Mouse (Mus musculus) urinary bladder, adult 2 months (tissue): Measurements from ENCODE around the gene Grm1. TPM values are rescaled to one million over a fixed set of nuclear protein-coding genes. Genes with fewer than 3 reads are reported as not detected.
"Not testable (repeated sequence)": the region's sequence is repeated elsewhere in the genome, so short reads cannot be mapped to it uniquely, and the experiment has no call there.

Experiments
- DNase-seq: peaks from one replicate; pipeline ENCODE4 v3.0.0; 2022; ENCODE audit warnings: low spot score
- polyA plus RNA-seq: library from polyadenylated mRNA; depleted of rRNA; stranded (reverse); fragments of >200 nt; gene quantifications from 2 replicates; pipeline ENCODE4 v1.2.3, GENCODE M21; 2012; rRNA removed

Gene Grm1
- not detected in 2 replicates for polyA plus RNA-seq

- no peak for DNase-seq
These were observed at the start of gene Grm1 for GRCm38 (mm10) chr10:11081611-11082398. TSS of gene Grm1 (minus strand) at chr10:11082356.

GRCm38 (mm10) chr10:11121781-11122180 is 39.6 kb upstream of the Grm1 start:
- no peak for DNase-seq

- DNase-seq = no peak
These were observed 16.4 kb upstream of the Grm1 start for GRCm38 (mm10) chr10:11098475-11099044.

DNA sequence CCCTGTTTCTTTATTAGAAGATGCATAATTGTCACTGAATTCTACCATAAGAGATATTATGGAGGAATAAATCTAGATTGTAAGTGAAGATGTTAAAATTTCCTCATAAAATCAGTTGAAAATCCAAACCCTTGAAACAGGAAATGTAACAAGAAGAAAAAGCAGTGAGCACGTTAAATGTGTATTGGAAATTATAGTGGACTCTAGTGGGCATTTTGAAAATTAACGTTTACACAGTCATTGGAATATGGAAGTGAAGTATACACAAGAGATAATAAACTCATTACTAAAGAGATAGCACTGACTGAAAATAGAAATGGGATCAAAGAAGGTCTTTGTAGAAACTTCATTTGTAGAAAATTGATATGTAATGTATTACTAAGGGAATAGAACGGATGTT is 4.2 kb upstream of the Grm1 start:
- DNase-seq = no peak

DNA sequence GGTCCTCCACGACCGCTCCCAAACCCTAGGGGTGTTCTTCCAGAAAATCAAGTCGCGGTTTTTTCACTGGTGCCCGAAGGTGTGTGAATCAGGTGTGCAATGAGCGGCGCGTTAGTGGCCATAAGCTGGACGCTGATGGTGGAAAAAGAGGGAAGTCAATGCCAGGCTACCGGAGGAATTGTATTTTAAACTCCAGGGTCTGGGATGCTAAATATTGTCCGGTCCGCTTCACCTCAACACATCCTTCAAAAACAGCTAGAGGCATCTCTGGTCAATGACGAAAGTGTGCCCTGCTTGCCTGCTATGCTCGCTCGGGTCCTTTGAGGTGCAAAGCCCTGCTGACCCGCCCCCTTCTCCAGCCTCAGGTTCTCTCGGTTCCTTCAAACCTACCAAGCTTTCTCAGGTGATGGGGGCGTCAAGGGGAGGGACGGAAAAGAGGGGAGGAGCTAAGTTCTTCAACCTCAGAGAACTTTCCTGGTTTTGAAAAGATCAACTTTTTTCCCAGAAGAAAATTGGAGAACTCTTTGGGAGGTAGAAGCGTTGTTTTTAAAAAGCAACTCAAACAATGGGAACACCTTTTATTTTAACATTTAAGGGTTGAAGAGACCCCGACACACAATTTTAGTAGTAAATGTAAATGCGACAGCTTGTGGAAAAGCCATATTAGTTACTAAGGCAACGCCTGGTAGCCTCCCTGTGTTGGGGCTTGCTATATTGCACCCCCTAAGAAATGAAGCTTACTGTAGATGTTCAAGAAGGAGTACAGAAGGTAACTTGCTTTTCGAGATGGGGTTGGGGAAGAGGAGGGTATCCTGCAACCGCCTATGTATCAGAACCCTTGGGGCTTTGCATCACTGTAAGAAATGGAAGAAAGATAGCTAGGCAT is 1.2 kb downstream of the Grm1 start:
- no peak for DNase-seq

DNA sequence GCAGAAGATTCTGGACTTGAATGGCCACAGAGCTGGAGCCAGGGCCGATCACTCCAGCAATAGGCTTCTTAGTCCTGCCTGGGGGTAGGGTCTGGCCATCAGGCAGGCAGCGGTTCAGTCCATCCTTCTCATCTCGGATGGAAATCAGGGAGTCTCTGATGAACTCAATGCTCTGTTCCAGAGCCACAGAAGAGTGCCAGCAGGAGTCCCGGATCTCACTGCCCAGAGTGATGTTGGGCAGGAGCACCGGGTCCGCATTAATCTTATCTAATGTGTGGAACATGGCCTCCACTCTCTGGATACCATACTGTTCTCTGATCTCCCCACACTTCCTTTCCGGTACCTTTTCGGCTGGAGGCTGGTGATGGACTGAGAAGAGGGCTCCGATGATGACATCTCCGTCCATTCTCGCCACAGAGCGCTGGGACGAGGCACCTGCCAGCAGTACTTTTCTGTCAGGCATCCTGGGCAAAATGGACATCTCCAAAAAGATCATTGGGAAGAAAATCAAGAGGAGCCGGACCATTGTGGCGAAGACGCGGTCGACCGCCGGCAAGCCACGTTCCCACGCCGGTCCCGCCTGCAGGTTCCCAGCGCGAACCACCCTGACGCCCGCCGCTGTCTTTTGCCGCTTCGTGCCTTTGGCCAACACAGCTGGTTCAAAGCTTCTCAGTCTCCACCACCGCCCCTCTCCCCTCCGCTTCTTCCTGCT is 2.0 kb downstream of the Grm1 start:
- DNase-seq = no peak

GRCm38 (mm10) chr10:11079506-11079905 is 2.6 kb downstream of the Grm1 start:
- DNase-seq = no peak

GRCm38 (mm10) chr10:11065136-11065535 is 17.0 kb downstream of the Grm1 start:
- no peak for DNase-seq

- DNase-seq = no peak
These were observed 20.7 kb downstream of the Grm1 start for GRCm38 (mm10) chr10:11061318-11062071.

DNA sequence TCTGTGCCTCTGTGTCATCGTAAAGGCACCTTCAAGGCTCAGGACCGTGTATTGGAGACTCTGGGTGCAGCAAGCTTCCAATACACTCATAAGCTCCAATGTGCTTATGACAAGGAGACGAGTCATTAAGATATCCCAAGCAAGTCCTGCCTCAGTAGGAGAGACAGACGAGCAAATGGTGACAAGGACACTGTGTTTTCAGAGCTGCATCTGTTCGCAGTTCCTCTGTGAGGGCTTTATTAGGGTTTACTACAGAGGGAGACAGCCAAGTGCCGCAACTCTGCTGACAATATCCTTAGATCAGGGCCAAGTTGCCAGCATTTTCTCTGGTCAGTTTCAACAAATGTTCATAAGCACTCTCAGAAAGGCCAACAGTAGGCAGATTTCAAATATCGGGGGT is 32.8 kb downstream of the Grm1 start:
- DNase-seq = no peak

- not testable (repeated sequence) for DNase-seq
These were observed 36.7 kb downstream of the Grm1 start for GRCm38 (mm10) chr10:11045421-11045820.

GRCm38 (mm10) chr10:11044455-11045106 is 37.6 kb downstream of the Grm1 start:
- no peak for DNase-seq

DNA sequence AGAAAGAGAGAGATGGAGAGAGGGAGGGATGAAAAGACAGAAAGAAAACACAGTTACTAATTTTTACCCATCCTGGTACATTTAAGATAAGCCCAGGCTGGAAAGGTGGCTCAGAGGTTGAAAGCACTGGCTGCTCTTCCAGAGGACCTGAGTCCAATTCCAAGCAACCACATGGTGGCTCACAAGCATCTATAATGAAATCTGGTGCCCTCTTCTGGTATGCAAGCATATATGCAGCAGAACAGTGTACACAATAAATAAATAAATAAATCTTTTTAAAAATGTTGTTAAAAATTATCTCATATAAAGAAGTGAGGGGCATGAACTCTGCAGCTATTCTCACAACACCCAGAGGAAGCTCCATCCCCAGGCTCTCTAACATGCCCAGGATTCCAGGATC is 42.8 kb downstream of the Grm1 start:
- no peak for DNase-seq

- no peak for DNase-seq
These were observed 49.9 kb downstream of the Grm1 start for GRCm38 (mm10) chr10:11032221-11032620.

DNA sequence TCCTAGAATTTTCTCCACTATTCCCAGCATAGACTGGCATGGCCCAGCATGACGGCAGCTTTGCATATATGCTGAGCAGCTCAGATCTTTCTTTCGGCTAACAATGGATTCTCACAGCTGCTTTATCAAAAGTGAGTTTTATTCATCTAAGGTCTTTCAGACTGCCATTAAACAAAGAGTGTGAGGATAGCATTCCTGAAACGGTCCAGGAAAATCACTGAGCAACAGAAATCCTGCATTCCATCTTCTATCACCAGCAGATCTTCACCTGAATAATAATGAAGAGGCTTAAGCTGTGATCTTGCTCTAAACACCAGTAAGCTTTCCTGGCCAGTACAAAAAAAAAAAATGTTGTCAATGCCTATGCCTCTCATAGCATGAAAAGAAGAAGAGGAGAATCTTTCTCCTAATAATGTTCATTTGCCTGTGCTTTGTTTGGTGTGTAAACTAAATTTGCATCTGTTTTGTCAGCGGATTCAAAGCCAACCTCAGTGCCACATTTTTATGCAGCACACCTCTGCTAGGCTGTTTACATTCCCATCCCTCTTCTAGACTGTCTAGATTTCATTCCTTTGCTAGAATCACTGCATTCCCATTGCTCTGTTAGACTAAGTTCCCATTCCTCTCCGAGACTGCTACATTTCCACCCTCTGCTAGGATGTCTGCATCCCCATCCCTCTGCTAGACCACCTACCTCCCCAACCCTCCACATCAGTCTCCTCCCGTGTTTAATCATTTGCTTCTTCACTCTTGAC is 56.2 kb downstream of the Grm1 start:
- no peak for DNase-seq

GRCm38 (mm10) chr10:11018970-11019531 is 63.1 kb downstream of the Grm1 start:
- no peak for DNase-seq

GRCm38 (mm10) chr10:11013653-11014052 is 68.5 kb downstream of the Grm1 start:
- DNase-seq = no peak

GRCm38 (mm10) chr10:10996766-10997165 is 85.4 kb downstream of the Grm1 start:
- no peak for DNase-seq

- DNase-seq = no peak
These were observed 90.4 kb downstream of the Grm1 start for GRCm38 (mm10) chr10:10991708-10992107.
